Comparison of ENCODE assay signal across 29 mouse cellular contexts in the genomic region with DNA sequence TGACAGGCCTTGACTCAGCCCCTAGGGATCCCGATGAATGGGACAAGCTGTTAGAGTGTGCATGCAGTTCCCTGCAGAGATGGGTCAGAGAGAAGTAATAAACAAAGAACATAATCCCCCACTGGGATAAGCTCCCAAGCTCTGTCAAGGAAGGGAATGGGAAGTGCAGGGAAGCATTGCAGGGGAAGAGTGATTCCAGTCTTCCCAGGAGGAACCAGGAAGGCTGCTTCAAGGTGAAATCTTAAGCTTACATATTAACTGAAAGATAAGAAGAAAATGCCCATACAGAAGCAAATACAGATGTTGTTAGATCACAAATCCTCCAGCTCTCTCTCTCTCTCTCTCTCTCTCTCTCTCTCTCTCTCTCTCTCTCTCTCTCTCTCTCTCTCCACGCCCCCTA.
A peak's percentile ranks its signal among the peaks of the same experiment; 100 is the strongest.
DNase-seq lines count a peak whose midpoint lies in the region; ATAC-seq and TF ChIP-seq lines count a peak whose summit lies in the region.
"Had no signal": no experiment of that assay in that cellular context is flagged by ENCODE, and none has a peak within 500 bp of the region (broad histone marks: within the 10 kb centered on the region; RNA-seq: fewer than 3 reads in every experiment).

No protein-coding gene starts in this region.

- H3K9me3 ChIP-seq in forebrain, embryonic 12.5 days, result no peaks in the 10 kb centered on the region
- H3K9me3 ChIP-seq in forebrain, postnatal 0 days (ENCODE audit: low read length), result no peaks in the 10 kb centered on the region
- H3K9me3 ChIP-seq in midbrain, embryonic 11.5 days (ENCODE audit: control insufficient read depth, low read length), result no peaks in the 10 kb centered on the region
- H3K9me3 ChIP-seq in midbrain, embryonic 13.5 days, result no peaks in the 10 kb centered on the region
- H3K9me3 ChIP-seq in kidney, embryonic 15.5 days (replicated peaks), result no peaks in the 10 kb centered on the region
- H3K9me3 ChIP-seq: embryonic facial prominence, embryonic 12.5 days had no signal

- peaks cover 6% of the 10 kb centered on the region; the same call in 1 of the 2 replicates for H3K4me1 ChIP-seq in forebrain, embryonic 12.5 days
- H3K4me1 ChIP-seq in forebrain, postnatal 0 days (ENCODE audit: insufficient read depth), result no peaks in the 10 kb centered on the region
- no peaks in the 10 kb centered on the region for H3K4me1 ChIP-seq in midbrain, embryonic 11.5 days (ENCODE audit: control insufficient read depth, insufficient read depth, low read length)
- 0 out of 2 replicates have a peak, but pooled peaks cover 5% of the 10 kb centered on the region for H3K4me1 ChIP-seq in midbrain, embryonic 13.5 days (replicated peaks)
- H3K4me1 ChIP-seq in kidney, embryonic 15.5 days, result no peaks in the 10 kb centered on the region
- H3K4me1 ChIP-seq: embryonic facial prominence, embryonic 12.5 days had no signal

- TF ChIP-seq CTCF in forebrain, postnatal 0 days (IDR thresholded peaks at IDR 0.05; ENCODE audit: low read depth), result no peak

- no peak overlapping the region for H3K27ac ChIP-seq in forebrain, embryonic 12.5 days
- no peak overlapping the region for H3K27ac ChIP-seq in forebrain, postnatal 0 days (ENCODE audit: low read depth, low read length)
- H3K27ac ChIP-seq in midbrain, embryonic 11.5 days (ENCODE audit: low read depth, low read length), result no peak overlapping the region
- H3K27ac ChIP-seq in midbrain, embryonic 13.5 days, result no peak overlapping the region
- H3K27ac ChIP-seq in kidney, embryonic 15.5 days, result no peak overlapping the region
- H3K27ac ChIP-seq: embryonic facial prominence, embryonic 12.5 days; hindbrain, embryonic 14.5 days; liver, embryonic 14.5 days; macrophage; stomach, postnatal 0 days had no signal

- 29% methylated on average over 2 of the region's 2 CpGs for WGBS in forebrain, embryonic 12.5 days
- 30% methylated on average over 2 of the region's 2 CpGs for WGBS in forebrain, postnatal 0 days
- WGBS in midbrain, embryonic 11.5 days, result 18% methylated on average over 2 of the region's 2 CpGs
- WGBS in midbrain, embryonic 13.5 days, result 37% methylated on average over 2 of the region's 2 CpGs
- 59% methylated on average over 2 of the region's 2 CpGs for WGBS in kidney, embryonic 15.5 days

- H3K27me3 ChIP-seq in forebrain, embryonic 12.5 days, result no peaks in the 10 kb centered on the region
- no peaks in the 10 kb centered on the region for H3K27me3 ChIP-seq in forebrain, postnatal 0 days (ENCODE audit: insufficient read depth, low read length)
- no peaks in the 10 kb centered on the region for H3K27me3 ChIP-seq in midbrain, embryonic 11.5 days (ENCODE audit: control insufficient read depth, insufficient read depth, low read length)
- no peaks in the 10 kb centered on the region for H3K27me3 ChIP-seq in midbrain, embryonic 13.5 days
- no peaks in the 10 kb centered on the region for H3K27me3 ChIP-seq in kidney, embryonic 15.5 days
- H3K27me3 ChIP-seq: embryonic facial prominence, embryonic 12.5 days; Patski had no signal

- peak; percentile 36; the same call in 1 of the 2 replicates for ATAC-seq in forebrain, embryonic 12.5 days (ENCODE audit: low FRiP score)
- no peak for ATAC-seq in forebrain, postnatal 0 days
- peak; percentile 61 for ATAC-seq in midbrain, embryonic 11.5 days (ENCODE audit: low FRiP score)
- no peak for ATAC-seq in midbrain, embryonic 13.5 days
- ATAC-seq in kidney, embryonic 15.5 days (replicated peaks; ENCODE audit: low FRiP score), result no peak
- ATAC-seq: Patski had no signal

- no peak overlapping the region for H3K4me2 ChIP-seq in forebrain, embryonic 12.5 days
- H3K4me2 ChIP-seq in forebrain, postnatal 0 days (ENCODE audit: low read depth), result no peak overlapping the region
- H3K4me2 ChIP-seq in midbrain, embryonic 11.5 days, result no peak overlapping the region
- H3K4me2 ChIP-seq in midbrain, embryonic 13.5 days (replicated peaks), result no peak overlapping the region
- H3K4me2 ChIP-seq in kidney, embryonic 15.5 days, result no peak overlapping the region
- H3K4me2 ChIP-seq: embryonic facial prominence, embryonic 12.5 days; heart, embryonic 11.5 days; hindbrain, embryonic 14.5 days had no signal

- H3K4me3 ChIP-seq in forebrain, embryonic 12.5 days (replicated peaks), result no peak overlapping the region
- H3K4me3 ChIP-seq in forebrain, postnatal 0 days (ENCODE audit: low read depth, low read length), result no peak overlapping the region
- H3K4me3 ChIP-seq in midbrain, embryonic 11.5 days (ENCODE audit: low read depth, low read length), result no peak overlapping the region
- H3K4me3 ChIP-seq in midbrain, embryonic 13.5 days (replicated peaks), result no peak overlapping the region
- H3K4me3 ChIP-seq in kidney, embryonic 15.5 days (replicated peaks), result no peak overlapping the region
- H3K4me3 ChIP-seq: embryonic facial prominence, embryonic 12.5 days had no signal

- H3K36me3 ChIP-seq in forebrain, embryonic 12.5 days (replicated peaks), result no peaks in the 10 kb centered on the region
- H3K36me3 ChIP-seq in forebrain, postnatal 0 days (ENCODE audit: insufficient read depth), result no peaks in the 10 kb centered on the region
- H3K36me3 ChIP-seq in midbrain, embryonic 11.5 days (ENCODE audit: control insufficient read depth, insufficient read depth, low read length), result no peaks in the 10 kb centered on the region
- no peaks in the 10 kb centered on the region for H3K36me3 ChIP-seq in midbrain, embryonic 13.5 days
- H3K36me3 ChIP-seq in kidney, embryonic 15.5 days, result no peaks in the 10 kb centered on the region
- H3K36me3 ChIP-seq: embryonic facial prominence, embryonic 12.5 days had no signal

- H3K9ac ChIP-seq in forebrain, embryonic 12.5 days, result no peak overlapping the region
- H3K9ac ChIP-seq in forebrain, postnatal 0 days, result no peak overlapping the region
- H3K9ac ChIP-seq in midbrain, embryonic 11.5 days (ENCODE audit: low read length), result no peak overlapping the region
- H3K9ac ChIP-seq in midbrain, embryonic 13.5 days (replicated peaks), result no peak overlapping the region
- H3K9ac ChIP-seq in kidney, embryonic 15.5 days, result no peak overlapping the region
- H3K9ac ChIP-seq: embryonic facial prominence, embryonic 12.5 days; hindbrain, embryonic 14.5 days; liver, embryonic 14.5 days had no signal

- DNase-seq in forebrain, postnatal 0 days, result no peak
- DNase-seq in midbrain, embryonic 11.5 days (ENCODE audit: low spot score, missing footprints), result no peak
- DNase-seq in embryo, embryonic 9.5 days (ENCODE audit: extremely low spot score), result peak; percentile 10
- no peak for DNase-seq in kidney, adult 8-10 months
- DNase-seq: adrenal gland, postnatal 14 days; cerebellum, adult 11-12 months; cerebellum, postnatal 10 days; gastrocnemius, postnatal 25 days; heart, adult 18-20 months; heart, postnatal 36 days; kidney, adult 2 months; kidney, postnatal 10 days; layer of hippocampus, adult 9-11 months; liver; lung, adult 2 months; lung, postnatal 10 days; right cerebral cortex, adult 18-20 months; thymus, adult 18-20 months; thymus, postnatal 25 days had no signal

Comparison
In these comparisons a context has a peak if more than half of its experiments do, and no peak if none do; other contexts are left out.
1. ATAC-seq: peak in forebrain, embryonic 12.5 days (single experiment) and midbrain, embryonic 11.5 days (single experiment); none in forebrain, postnatal 0 days (single experiment), midbrain, embryonic 13.5 days (single experiment) and kidney, embryonic 15.5 days (single experiment).